Mouse (Mus musculus) hindbrain, embryonic 16.5 days (tissue): ENCODE data around the gene Slc9a8. TPM values are rescaled to one million over a fixed set of nuclear protein-coding genes. Genes with fewer than 3 reads are reported as not detected.

Experiments used
- ATAC-seq: fragments of 200-750 bp; cut with Nextera tagmentation; 2 replicates; pipeline ENCODE4 v1.8.0; 2017; ENCODE audit warnings: moderate TSS enrichment, moderate library complexity
- H3K27ac ChIP-seq: fragments of 300-500 bp; sonication (generic); 2 replicates; pipeline ENCODE4 v1.5.1; 2014; ENCODE audit warnings: low read depth, mild to moderate bottlenecking, control low read depth, low read length, moderate library complexity
- H3K27me3 ChIP-seq: fragments of 300-500 bp; sonication (generic); replicated peaks from 2 replicates; pipeline ENCODE4 v1.6.1; 2014; ENCODE audit warnings: low read length; ENCODE audit not compliant: control insufficient read depth, insufficient read depth
- H3K36me3 ChIP-seq: fragments of 300-500 bp; sonication (generic); 2 replicates; pipeline ENCODE4 v1.6.1; 2014; ENCODE audit warnings: mild to moderate bottlenecking, low read length, moderate library complexity, mixed read lengths; ENCODE audit not compliant: control insufficient read depth, insufficient read depth
- H3K4me1 ChIP-seq: fragments of 300-500 bp; sonication (generic); 2 replicates; pipeline ENCODE4 v1.6.1; 2014; ENCODE audit warnings: low read depth, low read length; ENCODE audit not compliant: control insufficient read depth, insufficient read depth
- H3K4me2 ChIP-seq: fragments of 300-500 bp; sonication (generic); 2 replicates; pipeline ENCODE4 v1.6.1; 2014; ENCODE audit warnings: mild to moderate bottlenecking, low read length, control low read depth, moderate library complexity
- H3K4me3 ChIP-seq: fragments of 300-500 bp; sonication (generic); 2 replicates; pipeline ENCODE4 v1.5.1; 2014; ENCODE audit warnings: mild to moderate bottlenecking, low read length, control low read depth, moderate library complexity
- H3K9ac ChIP-seq: fragments of 300-500 bp; sonication (generic); 2 replicates; pipeline ENCODE4 v1.6.1; 2014; ENCODE audit warnings: low read depth, mild to moderate bottlenecking, control low read depth, low read length, moderate library complexity
- H3K9me3 ChIP-seq: fragments of 300-500 bp; sonication (generic); 2 replicates; pipeline ENCODE4 v1.6.1; 2014; ENCODE audit warnings: mild to moderate bottlenecking, low read length, moderate library complexity; ENCODE audit not compliant: control insufficient read depth
- WGBS: fragments of 180-500 bp; shearing (Covaris S2); extraction: QIAGEN DNeasy Blood & Tissue Kit; methylation state at CpG from one replicate; pipeline ENCODE4 v1.1.7; 2014; 5-methylcytosine and 5-hydroxymethylcytosine counted together
- polyA plus RNA-seq: library from polyadenylated mRNA; unstranded; fragments of >200 nt; fragmentation: Nextera tagmentation; extraction: Ambion mirVana; gene quantifications from 2 replicates; pipeline ENCODE4 v1.2.1, GENCODE M21; 2015

The Slc9a8 gene
- polyA plus RNA-seq, 1 experiment from 2014 or later = 18.7 TPM

DNA sequence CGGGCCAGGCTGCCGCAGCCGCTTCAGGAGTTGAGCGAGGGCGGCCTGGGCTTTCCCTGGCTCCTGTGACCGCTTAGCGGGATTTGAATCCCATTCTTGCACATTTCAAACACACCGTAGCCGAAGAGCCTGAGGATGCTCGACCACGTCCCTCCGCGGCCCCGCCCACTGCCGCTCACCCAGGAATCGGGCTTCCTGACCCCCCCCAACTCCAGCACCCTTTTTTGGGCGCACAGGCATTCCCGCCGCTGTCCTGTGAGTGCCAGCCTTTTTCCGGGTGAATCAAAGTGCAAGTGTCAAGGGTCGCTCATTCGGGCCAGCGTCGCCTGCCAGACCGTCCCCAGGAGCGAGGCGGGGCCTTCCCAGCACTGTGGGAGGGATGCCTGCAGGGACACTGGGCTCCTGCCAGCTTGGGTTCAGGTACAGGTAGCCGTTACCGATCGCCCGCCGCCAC lies 82.4 kb downstream of the Slc9a8 start:
- Histone ChIP-seq H3K4me2 (peak overlapping the region; percentile 79), H3K4me1 (peaks cover 28% of the 10 kb centered on the region), H3K36me3 (peaks cover 15% of the 10 kb centered on the region), H3K9me3 (no peaks in the 10 kb centered on the region), H3K27me3 (no peaks in the 10 kb centered on the region), H3K4me3 (peak overlapping the region; percentile 96), H3K27ac (peak overlapping the region; percentile 91), H3K9ac (peak overlapping the region; percentile 96)
- WGBS = under 1% methylated on average over 27 of the region's 32 CpGs
- ATAC-seq = peak; percentile 18

DNA sequence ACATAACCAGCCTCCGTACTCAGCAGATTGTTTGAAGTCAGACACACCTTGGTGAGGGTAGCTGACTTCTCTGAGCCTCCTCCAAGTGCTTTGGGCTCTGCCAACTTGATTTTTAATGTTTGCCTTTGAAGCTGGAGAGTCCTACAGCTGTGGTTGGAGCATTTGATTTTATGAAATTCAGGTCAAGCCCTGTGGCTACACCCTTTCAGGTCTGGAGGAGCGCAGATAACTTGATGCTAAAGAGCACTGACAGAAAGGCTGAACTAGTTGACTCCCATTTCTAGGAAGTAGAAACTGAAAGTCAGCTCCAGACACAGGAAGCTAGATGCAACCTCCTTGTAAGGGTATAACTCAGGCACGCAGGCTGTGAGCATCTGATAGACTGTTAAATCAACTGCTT lies 83.6 kb downstream of the Slc9a8 start:
- Histone ChIP-seq H3K4me2 (peak overlapping the region; percentile 79), H3K36me3 (peaks cover 19% of the 10 kb centered on the region), H3K4me1 (peaks cover 28% of the 10 kb centered on the region), H3K9me3 (no peaks in the 10 kb centered on the region), H3K9ac (no peak overlapping the region), H3K27ac (no peak overlapping the region), H3K27me3 (no peaks in the 10 kb centered on the region), H3K4me3 (no peak overlapping the region)
- WGBS = 85% methylated on average over 3 of the region's 3 CpGs
- no peak for ATAC-seq

DNA sequence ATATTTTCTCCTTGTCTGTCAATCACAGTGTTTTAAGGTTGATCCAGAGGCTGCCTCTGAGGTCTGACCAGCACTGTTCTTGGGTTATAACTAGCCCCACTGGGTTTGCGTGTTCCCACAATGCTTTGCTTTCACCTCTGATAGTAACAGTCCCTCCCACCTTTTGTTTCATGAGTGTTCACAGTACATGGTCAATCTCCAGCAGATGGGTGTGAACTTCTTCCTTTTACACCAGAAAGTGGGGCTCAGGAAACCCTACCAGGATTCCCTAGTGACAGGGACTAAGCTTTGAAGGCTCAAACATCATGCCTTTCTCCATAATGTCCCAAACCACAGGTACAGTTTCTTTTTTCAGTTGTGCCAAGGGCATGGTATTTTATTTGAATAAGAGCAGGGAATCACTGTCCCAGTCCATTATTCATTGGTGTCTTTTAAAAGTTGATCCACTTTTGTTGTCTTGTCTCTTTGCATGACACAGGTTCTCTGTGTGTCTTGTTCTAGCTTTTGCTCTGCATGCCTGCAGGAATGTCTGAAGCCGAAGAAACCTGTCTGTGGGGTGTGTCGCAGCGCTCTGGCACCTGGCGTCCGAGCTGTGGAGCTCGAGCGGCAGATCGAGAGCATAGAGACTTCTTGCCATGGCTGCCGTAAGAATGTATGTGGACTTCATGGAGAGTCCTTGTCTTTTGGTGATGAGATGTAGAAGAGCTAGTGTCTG lies 85.2 kb downstream of the Slc9a8 start:
- Histone ChIP-seq H3K4me1 (peaks cover 28% of the 10 kb centered on the region), H3K9me3 (no peaks in the 10 kb centered on the region), H3K9ac (no peak overlapping the region), H3K4me3 (no peak overlapping the region), H3K4me2 (no peak overlapping the region), H3K36me3 (peaks cover 29% of the 10 kb centered on the region), H3K27me3 (no peaks in the 10 kb centered on the region), H3K27ac (no peak overlapping the region)
- 94% methylated on average over 10 of the region's 10 CpGs for WGBS
- ATAC-seq = no peak

DNA sequence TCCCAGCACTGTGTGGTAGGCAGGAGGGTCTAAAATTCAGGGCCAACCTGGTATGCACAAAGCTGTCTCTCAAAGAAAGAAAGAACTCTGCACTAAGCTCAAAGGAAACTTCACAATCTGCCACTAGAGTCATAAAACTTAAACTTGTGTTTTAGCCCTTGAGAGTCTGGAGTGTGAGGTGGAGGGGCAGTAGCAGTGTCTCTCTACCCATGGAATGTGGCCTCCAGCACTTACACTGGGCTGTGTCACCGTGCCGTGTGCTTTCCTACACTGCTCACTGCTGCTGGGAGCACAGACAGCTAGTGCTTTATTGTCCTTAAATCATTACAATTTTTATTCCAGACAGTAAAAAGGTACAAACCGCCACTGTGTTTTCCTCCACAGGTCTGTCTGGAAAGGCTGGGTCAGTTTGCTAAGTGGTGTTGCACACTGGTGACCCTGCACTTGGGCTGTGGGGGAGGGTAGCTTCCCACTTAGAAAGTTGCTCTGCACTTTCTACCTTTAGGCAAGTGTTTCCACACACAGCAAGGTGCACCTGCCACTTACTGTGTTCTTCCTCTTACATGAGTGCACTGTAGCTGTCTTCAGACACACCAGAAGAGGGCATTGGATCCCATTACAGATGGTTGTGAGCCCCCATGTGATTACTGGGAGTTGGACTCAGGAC lies 86.3 kb downstream of the Slc9a8 start:
- no peak overlapping the region for H3K27ac ChIP-seq
- no peaks in the 10 kb centered on the region for H3K27me3 ChIP-seq
- H3K36me3 ChIP-seq = peaks cover 41% of the 10 kb centered on the region
- no peak overlapping the region for H3K4me3 ChIP-seq
- no peak overlapping the region for H3K9ac ChIP-seq
- H3K4me2 ChIP-seq = no peak overlapping the region
- H3K4me1 ChIP-seq = peaks cover 28% of the 10 kb centered on the region
- ATAC-seq = no peak
- no peaks in the 10 kb centered on the region for H3K9me3 ChIP-seq
- WGBS = 90% methylated on average over 3 of the region's 3 CpGs

DNA sequence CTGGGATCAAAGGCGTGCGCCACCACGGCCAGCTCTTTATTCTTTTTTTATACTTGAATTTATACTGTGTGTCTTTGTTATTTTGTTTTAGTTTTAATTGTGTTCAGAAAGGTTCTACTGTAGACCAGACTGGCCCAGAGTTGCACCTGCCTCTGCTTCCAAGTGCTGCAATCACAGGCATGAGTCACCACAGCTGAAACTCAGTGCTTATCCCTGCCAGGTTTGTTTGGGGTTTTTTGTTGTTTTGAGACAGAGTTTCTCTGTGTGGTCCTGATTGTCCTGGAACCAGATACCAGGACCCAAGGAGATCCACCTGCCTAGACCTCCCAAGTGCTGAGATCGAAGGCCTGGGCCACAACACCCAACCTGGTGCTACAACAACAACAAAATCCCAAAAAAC lies 87.1 kb downstream of the Slc9a8 start:
- H3K9ac ChIP-seq = no peak overlapping the region
- peaks cover 28% of the 10 kb centered on the region for H3K4me1 ChIP-seq
- ATAC-seq = no peak
- H3K9me3 ChIP-seq = no peaks in the 10 kb centered on the region
- H3K36me3 ChIP-seq = peaks cover 48% of the 10 kb centered on the region
- 89% methylated on average over 4 of the region's 4 CpGs for WGBS
- H3K27ac ChIP-seq = no peak overlapping the region
- no peak overlapping the region for H3K4me3 ChIP-seq
- H3K27me3 ChIP-seq = no peaks in the 10 kb centered on the region
- H3K4me2 ChIP-seq = no peak overlapping the region

DNA sequence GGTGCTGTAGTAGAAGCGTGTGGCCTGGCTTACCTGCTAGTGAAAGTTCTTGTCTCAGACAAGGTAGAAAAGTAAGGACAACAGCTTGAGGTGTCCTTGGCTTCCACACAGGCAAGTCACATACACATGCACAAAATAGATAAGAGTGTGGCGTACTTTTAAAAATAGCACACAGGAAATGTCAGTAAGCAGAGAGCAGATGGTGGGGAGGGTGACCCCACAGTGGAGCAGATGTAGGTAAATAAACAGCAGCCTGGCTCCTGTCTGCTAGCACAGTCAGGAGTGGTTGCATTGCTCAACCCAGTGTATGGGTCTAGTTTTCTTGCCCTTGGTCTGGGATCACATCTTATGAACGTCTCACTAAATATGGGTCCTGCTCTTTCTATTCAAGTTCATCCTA lies 89.0 kb downstream of the Slc9a8 start:
- 88% methylated on average over 3 of the region's 3 CpGs for WGBS
- ATAC-seq = no peak
- no peaks in the 10 kb centered on the region for H3K27me3 ChIP-seq
- H3K9ac ChIP-seq = no peak overlapping the region
- H3K9me3 ChIP-seq = no peaks in the 10 kb centered on the region
- H3K36me3 ChIP-seq = peaks cover 62% of the 10 kb centered on the region
- H3K4me3 ChIP-seq = no peak overlapping the region
- H3K4me2 ChIP-seq = no peak overlapping the region
- peaks cover 14% of the 10 kb centered on the region for H3K4me1 ChIP-seq
- no peak overlapping the region for H3K27ac ChIP-seq

DNA sequence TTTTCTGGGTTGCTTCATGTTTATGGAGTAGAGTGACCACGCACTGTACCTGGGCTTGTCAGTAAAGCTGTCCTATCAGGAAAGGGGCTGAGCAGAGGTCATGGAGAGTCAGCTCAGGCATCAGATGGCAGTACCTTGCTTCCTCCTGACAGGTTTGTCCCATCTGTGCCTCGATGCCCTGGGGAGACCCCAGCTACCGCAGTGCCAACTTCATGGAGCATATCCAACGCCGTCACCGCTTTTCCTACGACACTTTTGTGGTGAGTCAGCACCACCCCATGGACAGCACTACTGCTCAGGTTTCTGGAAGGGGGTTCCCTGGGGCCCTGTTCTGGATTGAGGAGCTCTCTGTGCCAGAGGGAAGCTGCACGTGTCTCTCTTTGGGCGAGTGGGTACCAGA lies 90.9 kb downstream of the Slc9a8 start:
- no peak overlapping the region for H3K9ac ChIP-seq
- WGBS = 79% methylated on average over 9 of the region's 9 CpGs
- H3K4me2 ChIP-seq = no peak overlapping the region
- no peaks in the 10 kb centered on the region for H3K9me3 ChIP-seq
- H3K4me3 ChIP-seq = no peak overlapping the region
- H3K27ac ChIP-seq = no peak overlapping the region
- no peaks in the 10 kb centered on the region for H3K27me3 ChIP-seq
- H3K36me3 ChIP-seq = peaks cover 78% of the 10 kb centered on the region
- ATAC-seq = no peak
- H3K4me1 ChIP-seq = no peaks in the 10 kb centered on the region

DNA sequence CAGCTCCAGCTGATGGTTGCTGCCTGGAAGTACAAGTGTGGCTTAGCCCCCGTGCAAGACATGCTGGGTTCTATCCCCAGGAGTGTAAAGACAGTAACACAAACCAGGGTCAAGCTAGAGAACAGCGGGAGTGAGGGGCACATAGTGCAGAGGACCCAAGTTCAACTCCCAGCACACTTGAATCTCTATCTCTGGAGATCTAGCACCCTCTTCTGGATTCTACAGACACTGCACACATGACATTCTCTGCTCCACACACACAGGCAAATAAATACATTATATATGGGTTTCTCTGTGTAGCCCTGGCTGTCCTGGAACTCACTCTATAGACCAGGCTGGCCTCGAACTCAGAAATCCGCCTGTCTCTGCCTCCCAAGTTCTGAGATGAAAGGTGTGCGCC lies 91.5 kb downstream of the Slc9a8 start:
- H3K27me3 ChIP-seq = no peaks in the 10 kb centered on the region
- H3K27ac ChIP-seq = no peak overlapping the region
- 89% methylated on average over 5 of the region's 5 CpGs for WGBS
- H3K9ac ChIP-seq = no peak overlapping the region
- H3K9me3 ChIP-seq = no peaks in the 10 kb centered on the region
- no peak overlapping the region for H3K4me2 ChIP-seq
- H3K36me3 ChIP-seq = peaks cover 78% of the 10 kb centered on the region
- no peak overlapping the region for H3K4me3 ChIP-seq
- no peak for ATAC-seq
- H3K4me1 ChIP-seq = no peaks in the 10 kb centered on the region

DNA sequence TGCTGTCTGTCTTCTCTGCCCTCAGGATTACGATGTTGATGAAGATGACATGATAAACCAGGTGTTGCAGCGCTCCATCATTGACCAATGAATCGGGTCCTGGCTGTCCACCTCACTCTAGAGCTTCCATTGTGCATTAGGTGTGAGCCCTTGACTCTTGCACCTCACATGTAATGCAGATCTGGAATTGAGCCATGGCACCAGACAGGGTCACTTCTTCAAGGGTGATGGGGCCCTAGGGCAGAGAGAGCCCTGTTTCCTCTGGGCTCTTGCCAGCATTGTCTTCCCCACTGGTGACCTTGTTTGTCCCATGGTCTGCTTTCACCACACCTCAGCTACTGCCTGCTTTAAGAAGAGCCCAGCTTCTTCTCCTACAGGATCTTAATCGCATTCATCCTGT lies 93.1 kb downstream of the Slc9a8 start:
- Histone ChIP-seq H3K27me3 (no peaks in the 10 kb centered on the region), H3K4me1 (no peaks in the 10 kb centered on the region), H3K4me3 (no peak overlapping the region), H3K36me3 (peaks cover 73% of the 10 kb centered on the region), H3K4me2 (no peak overlapping the region), H3K27ac (no peak overlapping the region), H3K9ac (no peak overlapping the region), H3K9me3 (no peaks in the 10 kb centered on the region)
- ATAC-seq = no peak
- 91% methylated on average over 4 of the region's 4 CpGs for WGBS
